8 mouse cellular contexts compared by ENCODE assay signal in genomic region chr1:175625990-175626692, GRCm38 (mm10). TPM values are rescaled to one million over a fixed set of nuclear protein-coding genes. Genes with fewer than 3 reads are reported as not detected.
DNase-seq lines count a peak whose midpoint lies in the region; ATAC-seq and TF ChIP-seq lines count a peak whose summit lies in the region.

No protein-coding gene starts in this region.

- H3K9ac ChIP-seq in heart, embryonic 11.5 days (ENCODE audit: low read depth, low read length): peak overlapping the region; percentile 90
- H3K9ac ChIP-seq in CH12.LX (ENCODE audit: insufficient read depth, low read depth): peak overlapping the region; percentile 96
- peak overlapping the region; percentile 47; the same call in 1 of the 2 replicates for H3K9ac ChIP-seq in embryonic facial prominence, embryonic 14.5 days (ENCODE audit: low read depth, low read length)
- H3K9ac ChIP-seq in hindbrain, postnatal 0 days (replicated peaks; ENCODE audit: low read length): no peak overlapping the region
- no peak overlapping the region for H3K9ac ChIP-seq in lung, embryonic 15.5 days

- H3K4me2 ChIP-seq in heart, embryonic 11.5 days: peak overlapping the region; percentile 75
- H3K4me2 ChIP-seq in CH12.LX (ENCODE audit: insufficient read depth, low read depth, poor library complexity, severe bottlenecking): peak overlapping the region; percentile 85; the same call in 1 of the 2 replicates
- H3K4me2 ChIP-seq in embryonic facial prominence, embryonic 14.5 days (ENCODE audit: low read depth, low read length): peak overlapping the region; percentile 60
- H3K4me2 ChIP-seq in hindbrain, postnatal 0 days (ENCODE audit: low read depth, low read length): peak overlapping the region; percentile 90
- peak overlapping the region; percentile 57 for H3K4me2 ChIP-seq in lung, embryonic 15.5 days

- dilution Hi-C loops in CH12.LX (cut with MboI; ENCODE audit: extremely low pct_ligation_motif_present, extremely low pct_unique_long_range_greater_than_20kb, low sequenced_read_pairs): no loop called here

- peak; percentile 55; the same call in 1 of the 2 replicates for ATAC-seq in heart, embryonic 11.5 days (replicated peaks; ENCODE audit: insufficient number of reproducible peaks, low FRiP score, low TSS enrichment)
- ATAC-seq in embryonic facial prominence, embryonic 14.5 days (ENCODE audit: low read depth): 0 out of 2 replicates have a peak, but pooled peaks have one; percentile 30
- ATAC-seq in hindbrain, postnatal 0 days: peak; percentile 19; the same call in 1 of the 2 replicates
- ATAC-seq in lung, embryonic 15.5 days (ENCODE audit: borderline replicate concordance, extremely low read depth, low FRiP score, low TSS enrichment): peak; percentile 41; the same call in 1 of the 2 replicates

- peaks cover 9% of the 10 kb centered on the region for H3K4me1 ChIP-seq in heart, embryonic 11.5 days (ENCODE audit: control insufficient read depth, insufficient read depth, low read length)
- H3K4me1 ChIP-seq in CH12.LX (ENCODE audit: control insufficient read depth in 1 of 2, insufficient read depth in 2 of 2): peaks cover 6 to 56% of the 10 kb centered on the region in 2 experiments
- H3K4me1 ChIP-seq in embryonic facial prominence, embryonic 14.5 days (ENCODE audit: control insufficient read depth, insufficient read depth, low read length): peaks cover 5% of the 10 kb centered on the region
- 0 out of 2 replicates have a peak, but pooled peaks cover 7% of the 10 kb centered on the region for H3K4me1 ChIP-seq in hindbrain, postnatal 0 days (ENCODE audit: insufficient read depth, low read length)
- peaks cover 8% of the 10 kb centered on the region for H3K4me1 ChIP-seq in lung, embryonic 15.5 days

- in situ Hi-C loops in CH12.LX (cut with MboI; ENCODE audit: low pct_ligation_motif_present, low pct_unique_long_range_greater_than_20kb, low sequenced_read_pairs): no loop called here

- peak; percentile 25 to 97; a peak in 3 of 4 replicates for TF ChIP-seq CTCF in CH12.LX (conservative IDR thresholded peaks at IDR 0.05 in 1 of 2, IDR thresholded peaks at IDR 0.05 in 1 of 2; ENCODE audit: low read depth in 2 of 2, low read length in 2 of 2)
- TF ChIP-seq CTCF in hindbrain, postnatal 0 days (IDR thresholded peaks at IDR 0.05; ENCODE audit: low read depth): peak; percentile 74

- intact Hi-C loops in heart, postnatal 25 days (cut with DNase I): loop anchor here (2.0 to 5.0 kb wide), 4 partner anchors 41 to 296 kb away; partner anchors contain the start of genes Chml, Exo1, Gm38100 and Opn3

- no peak for TF ChIP-seq EP300 in CH12.LX (IDR thresholded peaks at IDR 0.05; ENCODE audit: low read length)

- TF ChIP-seq POLR2A in CH12.LX (IDR thresholded peaks at IDR 0.05; ENCODE audit: low read depth, low read length): no peak

- DNase-seq in heart, postnatal 25 days (ENCODE audit: low spot score): no peak
- peak; percentile 73 for DNase-seq in CH12.LX (ENCODE audit: extremely low read depth)
- DNase-seq in embryonic facial prominence, embryonic 14.5 days (ENCODE audit: low spot score): peak; percentile 67
- peak; percentile 69 for DNase-seq in hindbrain, postnatal 0 days (ENCODE audit: low spot score)
- peak; percentile 65 for DNase-seq in retina, embryonic 14.5 days (ENCODE audit: low spot score)
- no peak for DNase-seq in adrenal gland, postnatal 4 days (ENCODE audit: low spot score in 2 of 2)

- H3K79me2 ChIP-seq in CH12.LX (replicated peaks; ENCODE audit: control insufficient read depth, extremely low read depth, insufficient read depth, poor library complexity, severe bottlenecking): 0 out of 2 replicates have a peak, but pooled peaks cover 14% of the 10 kb centered on the region

- 82% methylated on average over 1 of the region's 1 CpGs for WGBS in heart, embryonic 11.5 days (ENCODE audit: insufficient replicate concordance)
- WGBS in embryonic facial prominence, embryonic 14.5 days: 69% methylated on average over 1 of the region's 1 CpGs
- whole genome bisulfite sequencing in hindbrain, postnatal 0 days: 84% methylated on average over 1 of the region's 1 CpGs
- WGBS in lung, embryonic 15.5 days: 63% methylated on average over 1 of the region's 1 CpGs

- H3K27me3 ChIP-seq in heart, embryonic 11.5 days (ENCODE audit: control insufficient read depth, insufficient read depth, low read length): no peaks in the 10 kb centered on the region
- no peaks in the 10 kb centered on the region for H3K27me3 ChIP-seq in CH12.LX (replicated peaks)
- no peaks in the 10 kb centered on the region for H3K27me3 ChIP-seq in embryonic facial prominence, embryonic 14.5 days (replicated peaks; ENCODE audit: control insufficient read depth, insufficient read depth, low read length)
- no peaks in the 10 kb centered on the region for H3K27me3 ChIP-seq in hindbrain, postnatal 0 days (ENCODE audit: insufficient read depth, low read length)
- H3K27me3 ChIP-seq in lung, embryonic 15.5 days: no peaks in the 10 kb centered on the region

- peak; percentile 81 for TF ChIP-seq RAD21 in CH12.LX (IDR thresholded peaks at IDR 0.05; ENCODE audit: low read depth, low read length)

- peak overlapping the region; percentile 86 for H3K4me3 ChIP-seq in heart, embryonic 11.5 days (ENCODE audit: low read depth, low read length)
- H3K4me3 ChIP-seq in CH12.LX (replicated peaks in 1 of 3; ENCODE audit: low read depth in 2 of 3, low read length in 2 of 3, poor library complexity in 1 of 3): peak overlapping the region; percentile 77 to 86 (median 83)
- H3K4me3 ChIP-seq in embryonic facial prominence, embryonic 14.5 days (ENCODE audit: low read depth, low read length): peak overlapping the region; percentile 79
- H3K4me3 ChIP-seq in hindbrain, postnatal 0 days (ENCODE audit: low read length): peak overlapping the region; percentile 87
- H3K4me3 ChIP-seq in lung, embryonic 15.5 days: peak overlapping the region; percentile 84

- peak overlapping the region; percentile 78 for H3K27ac ChIP-seq in heart, embryonic 11.5 days (ENCODE audit: low read depth, low read length)
- no peak overlapping the region for H3K27ac ChIP-seq in CH12.LX (ENCODE audit: insufficient read depth, low read depth)
- peak overlapping the region; percentile 60; the same call in 1 of the 2 replicates for H3K27ac ChIP-seq in embryonic facial prominence, embryonic 14.5 days (replicated peaks; ENCODE audit: low read depth, low read length)
- peak overlapping the region; percentile 66; the same call in 1 of the 2 replicates for H3K27ac ChIP-seq in hindbrain, postnatal 0 days
- H3K27ac ChIP-seq in lung, embryonic 15.5 days: peak overlapping the region; percentile 86

- H3K36me3 ChIP-seq in heart, embryonic 11.5 days (ENCODE audit: control insufficient read depth, insufficient read depth, low read length): no peaks in the 10 kb centered on the region
- H3K36me3 ChIP-seq in CH12.LX (replicated peaks in 1 of 2; ENCODE audit: control insufficient read depth in 1 of 2, insufficient read depth in 1 of 2, low read length in 1 of 2): peaks cover 0 to 18% of the 10 kb centered on the region in 2 experiments
- H3K36me3 ChIP-seq in embryonic facial prominence, embryonic 14.5 days (ENCODE audit: control insufficient read depth, insufficient read depth, low read length): no peaks in the 10 kb centered on the region
- H3K36me3 ChIP-seq in hindbrain, postnatal 0 days (ENCODE audit: insufficient read depth, low read length): no peaks in the 10 kb centered on the region
- no peaks in the 10 kb centered on the region for H3K36me3 ChIP-seq in lung, embryonic 15.5 days

- H3K9me3 ChIP-seq in heart, embryonic 11.5 days (replicated peaks; ENCODE audit: control insufficient read depth, low read length): no peaks in the 10 kb centered on the region
- H3K9me3 ChIP-seq in CH12.LX (replicated peaks; ENCODE audit: low read length): no peaks in the 10 kb centered on the region
- no peaks in the 10 kb centered on the region for H3K9me3 ChIP-seq in embryonic facial prominence, embryonic 14.5 days (ENCODE audit: control insufficient read depth, low read length)
- H3K9me3 ChIP-seq in hindbrain, postnatal 0 days (ENCODE audit: low read length): no peaks in the 10 kb centered on the region
- no peaks in the 10 kb centered on the region for H3K9me3 ChIP-seq in lung, embryonic 15.5 days

TF ChIP-seq in CH12.LX, 34 proteins besides CTCF, POLR2A, EP300 and RAD21 (continues in another document):
- TF ChIP-seq ETS1 (conservative IDR thresholded peaks at IDR 0.05; ENCODE audit: low read depth, low read length) (no peak), HCFC1 (IDR thresholded peaks at IDR 0.05; ENCODE audit: low read depth, low read length) (no peak), MAX (IDR thresholded peaks at IDR 0.05; ENCODE audit: low read length) (no peak), SMC3 (IDR thresholded peaks at IDR 0.05; ENCODE audit: low read depth, low read length) (peak; percentile 90), SIN3A (IDR thresholded peaks at IDR 0.05; ENCODE audit: low read length) (0 out of 2 replicates have a peak, but pooled peaks have one; percentile 57), ZNF384 (IDR thresholded peaks at IDR 0.05; ENCODE audit: low read depth, low read length) (peak; percentile 39), ZC3H11A (IDR thresholded peaks at IDR 0.05; ENCODE audit: low read depth, low read length) (peak; percentile 68)

RNA-seq across cellular contexts. Expression of gene Fh1, which starts 0.7 kb away (rescaled TPM):
- 206 and 229 TPM in 2 replicates for polyA plus RNA-seq in heart, embryonic 11.5 days (2014; fragmentation: Nextera tagmentation; extraction: Ambion mirVana)
- 100 to 1,000 TPM; 615 to 625 TPM for total RNA-seq in heart, postnatal 25 days (2021)
- 100 and 104 TPM in 2 replicates for total RNA-seq in CH12.LX (2012; rRNA removed)
- 113 and 120 TPM in 2 replicates for total RNA-seq in CH12.LX (2014; rRNA removed)
- 122 and 175 TPM in 2 replicates for polyA plus RNA-seq in CH12.LX (2012; ENCODE audit: insufficient read length, low read depth)
- 122 and 123 TPM in 2 replicates for polyA plus RNA-seq in embryonic facial prominence, embryonic 14.5 days (2014; fragmentation: Nextera tagmentation; extraction: Ambion mirVana)
- 59.2 and 67.8 TPM in 2 replicates for total RNA-seq in hindbrain, postnatal 0 days (2014; rRNA removed)
- 113 and 114 TPM in 2 replicates for polyA plus RNA-seq in hindbrain, postnatal 0 days (2015; fragmentation: Nextera tagmentation; extraction: Ambion mirVana)
- polyA plus RNA-seq in lung, embryonic 15.5 days (2015; fragmentation: Nextera tagmentation; extraction: Ambion mirVana): 103 and 109 TPM in 2 replicates
- total RNA-seq in adrenal gland, postnatal 4 days (2021): 100 to 1,000 TPM; 159 to 176 TPM

RNA-seq across cellular contexts. Expression of gene Kmo, which starts 6.0 kb away (rescaled TPM):
- 0.09 TPM in 1 of 2 replicates, not detected in the other for polyA plus RNA-seq in heart, embryonic 11.5 days (2014; fragmentation: Nextera tagmentation; extraction: Ambion mirVana)
- total RNA-seq in heart, postnatal 25 days (2021): under 1 TPM; 0.45 to 0.47 TPM
- 9.7 and 13.2 TPM in 2 replicates for total RNA-seq in CH12.LX (2012; rRNA removed)
- 49.2 and 50.6 TPM in 2 replicates for total RNA-seq in CH12.LX (2014; rRNA removed)
- 42.5 and 48.1 TPM in 2 replicates for polyA plus RNA-seq in CH12.LX (2012; ENCODE audit: insufficient read length, low read depth)
- polyA plus RNA-seq in embryonic facial prominence, embryonic 14.5 days (2014; fragmentation: Nextera tagmentation; extraction: Ambion mirVana): 0.19 and 0.42 TPM in 2 replicates
- 0.21 TPM in 1 of 2 replicates, not detected in the other for total RNA-seq in hindbrain, postnatal 0 days (2014; rRNA removed)
- 0.08 and 0.13 TPM in 2 replicates for polyA plus RNA-seq in hindbrain, postnatal 0 days (2015; fragmentation: Nextera tagmentation; extraction: Ambion mirVana)
- polyA plus RNA-seq in lung, embryonic 15.5 days (2015; fragmentation: Nextera tagmentation; extraction: Ambion mirVana): 0.19 and 0.22 TPM in 2 replicates
- 1 to 10 TPM in 1 of 2 experiments, under 1 TPM in 1; 0.84 to 4.2 TPM for total RNA-seq in adrenal gland, postnatal 4 days (2021)

Comparison
In these comparisons a context has a peak if more than half of its experiments do, and no peak if none do; other contexts are left out.
1. H3K9ac ChIP-seq: peak in heart, embryonic 11.5 days (single experiment), CH12.LX (single experiment) and embryonic facial prominence, embryonic 14.5 days (single experiment); none in hindbrain, postnatal 0 days (single experiment) and lung, embryonic 15.5 days (single experiment).
2. DNase-seq: peak in CH12.LX (single experiment), embryonic facial prominence, embryonic 14.5 days (single experiment), hindbrain, postnatal 0 days (single experiment) and retina, embryonic 14.5 days (single experiment); none in heart, postnatal 25 days (single experiment) and adrenal gland, postnatal 4 days (0 of 2).
3. RNA of gene Kmo, which starts 6.0 kb away (polyA plus RNA-seq): 42.5 to 48.1 TPM in CH12.LX; 0.19 to 0.22 TPM in lung, embryonic 15.5 days, 0.19 to 0.42 TPM in embryonic facial prominence, embryonic 14.5 days, 0.09 TPM in heart, embryonic 11.5 days and 0.08 to 0.13 TPM in hindbrain, postnatal 0 days; every median in the first group is over 10 times any median in the second.
4. Peak in every context shown above with its lines, with median percentiles within 50 percentile points of each other: ATAC-seq, H3K4me2 ChIP-seq and H3K4me3 ChIP-seq.